Mouse (Mus musculus) liver, adult 2 months (tissue): ENCODE results near the gene Lrrc4b. TPM values are rescaled to one million over a fixed set of nuclear protein-coding genes. Genes with fewer than 3 reads are reported as not detected.

Source experiments
- DNase-seq: peaks from one replicate; pipeline ENCODE4 v3.0.0-alpha.2; 2011; ENCODE audit warnings: low read depth, low spot score; ENCODE audit errors: extremely low read depth
- H3K27ac ChIP-seq: fragments of 200-500 bp; replicated peaks from 2 replicates; pipeline ENCODE4 v1.5.1; 2012; ENCODE audit warnings: low read depth, mild to moderate bottlenecking, control low read depth, inconsistent platforms, low read length; ENCODE audit not compliant: insufficient read depth
- H3K27me3 ChIP-seq: fragments of 200-500 bp; 2 replicates; pipeline ENCODE4 v1.6.1; 2012; ENCODE audit warnings: mild to moderate bottlenecking, moderate library complexity, low read length, inconsistent platforms; ENCODE audit not compliant: control insufficient read depth, insufficient read depth
- H3K36me3 ChIP-seq: fragments of 200-500 bp; 2 replicates; pipeline ENCODE4 v1.6.1; 2012; ENCODE audit warnings: low read length, inconsistent platforms; ENCODE audit not compliant: control insufficient read depth, insufficient read depth
- H3K4me1 ChIP-seq: fragments of 200-500 bp; 2 replicates; pipeline ENCODE4 v1.6.1; 2011; ENCODE audit warnings: low read length; ENCODE audit not compliant: control insufficient read depth, insufficient read depth
- H3K4me3 ChIP-seq: fragments of 200-500 bp; 2 replicates; pipeline ENCODE4 v1.5.1; 2011; ENCODE audit warnings: low read depth, mild to moderate bottlenecking, control low read depth, low read length, moderate library complexity; ENCODE audit not compliant: insufficient read depth
- H3K79me2 ChIP-seq: fragments of 200-500 bp; 2 replicates; pipeline ENCODE4 v1.6.1; 2012; ENCODE audit warnings: inconsistent platforms, mild to moderate bottlenecking, low read length, moderate library complexity; ENCODE audit not compliant: control insufficient read depth, insufficient read depth
- H3K9ac ChIP-seq: fragments of 200-500 bp; 2 replicates; pipeline ENCODE4 v1.6.1; 2012; ENCODE audit warnings: low read depth, mild to moderate bottlenecking, control low read depth, inconsistent platforms, low read length
- CTCF ChIP-seq: fragments of 200-500 bp; IDR thresholded peaks from 2 replicates; pipeline ENCODE4 v1.5.1; 2011; ENCODE audit warnings: low read depth, low read length, control low read depth
- POLR2A ChIP-seq: fragments of 200-500 bp; IDR thresholded peaks from 2 replicates; pipeline ENCODE4 v1.6.1; 2011; ENCODE audit warnings: low read length, control low read depth; ENCODE audit not compliant: insufficient read depth; ENCODE audit errors: extremely low read depth
- WGBS: fragments of 180-500 bp; shearing (Covaris S2); methylation state at CpG from one replicate; pipeline ENCODE4 v1.1.7; 2018; 5-methylcytosine and 5-hydroxymethylcytosine counted together
- polyA plus RNA-seq: library from polyadenylated mRNA; depleted of rRNA; stranded (reverse); fragments of >200 nt; gene quantifications from 2 replicates; pipeline ENCODE4 v1.2.3, GENCODE M21; 2012
- total RNA-seq: library from RNA; depleted of rRNA; stranded (reverse); fragments of >200 nt; gene quantifications from 2 replicates; pipeline ENCODE4 v1.2.3, GENCODE M21; 2014

Lrrc4b gene
- total and polyA plus RNA-seq, 2 experiments = not detected

DNA sequence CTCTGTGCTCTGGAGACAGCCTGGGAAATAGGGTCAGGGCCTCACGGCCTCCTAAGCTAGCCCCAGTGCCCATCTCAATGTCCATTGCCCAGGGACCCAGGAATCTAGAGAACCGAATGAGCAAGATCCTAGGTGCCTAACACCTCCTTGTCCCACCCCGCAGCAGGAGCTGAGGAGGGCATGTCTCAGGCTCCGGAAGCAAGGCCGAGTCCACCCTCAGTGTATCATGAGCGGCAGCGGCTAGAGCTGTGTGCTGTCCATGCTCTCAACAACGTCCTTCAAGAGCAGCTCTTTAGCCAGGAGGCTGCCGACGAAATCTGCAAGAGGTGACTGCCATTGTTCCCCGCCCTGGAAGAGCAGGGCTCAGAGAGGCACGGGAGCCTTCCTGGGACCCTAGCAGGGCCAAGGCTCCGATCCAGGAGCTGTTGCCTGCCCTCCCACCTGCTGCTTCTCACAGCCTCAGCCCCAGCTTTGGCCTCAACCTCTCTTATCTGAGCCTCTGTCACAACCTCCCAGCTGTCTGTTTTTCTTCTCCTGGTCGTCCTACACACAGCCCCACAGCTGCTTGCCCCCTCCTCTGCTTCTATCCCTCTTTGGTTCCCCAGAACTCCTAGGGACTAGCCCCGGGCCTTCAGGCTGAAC is 39.9 kb downstream of the Lrrc4b start:
- Histone ChIP-seq H3K27ac (no peak overlapping the region), H3K79me2 (peaks cover 13% of the 10 kb centered on the region; the same call in 1 of the 2 replicates), H3K9ac (peak overlapping the region; percentile 84), H3K4me3 (peak overlapping the region; percentile 74; the same call in 1 of the 2 replicates), H3K36me3 (no peaks in the 10 kb centered on the region), H3K27me3 (no peaks in the 10 kb centered on the region), H3K4me1 (peaks cover 21% of the 10 kb centered on the region)
- WGBS = 86% methylated on average over 15 of the region's 15 CpGs
- DNase-seq = no peak
- TF ChIP-seq CTCF = no peak
- no peak for TF ChIP-seq POLR2A

- Histone ChIP-seq H3K9ac (no peak overlapping the region), H3K79me2 (peaks cover 13% of the 10 kb centered on the region; the same call in 1 of the 2 replicates), H3K4me1 (peaks cover 21% of the 10 kb centered on the region), H3K27me3 (no peaks in the 10 kb centered on the region), H3K36me3 (no peaks in the 10 kb centered on the region), H3K27ac (no peak overlapping the region), H3K4me3 (no peak overlapping the region)
- DNase-seq = no peak
- WGBS = 86% methylated on average over 16 of the region's 16 CpGs
- TF ChIP-seq POLR2A = no peak
- TF ChIP-seq CTCF = no peak
These were observed 41.2 kb downstream of the Lrrc4b start for GRCm38 (mm10) chr7:44469677-44470675.

GRCm38 (mm10) chr7:44470696-44471612 is 42.1 kb downstream of the Lrrc4b start:
- no peak overlapping the region for H3K27ac ChIP-seq
- TF ChIP-seq POLR2A = no peak
- TF ChIP-seq CTCF = no peak
- peaks cover 21% of the 10 kb centered on the region for H3K4me1 ChIP-seq
- no peak for DNase-seq
- no peak overlapping the region for H3K9ac ChIP-seq
- no peak overlapping the region for H3K4me3 ChIP-seq
- no peaks in the 10 kb centered on the region for H3K27me3 ChIP-seq
- H3K79me2 ChIP-seq = peaks cover 11% of the 10 kb centered on the region; the same call in 1 of the 2 replicates
- H3K36me3 ChIP-seq = no peaks in the 10 kb centered on the region
- 92% methylated on average over 16 of the region's 16 CpGs for WGBS

- H3K27ac ChIP-seq = no peak overlapping the region
- no peak overlapping the region for H3K9ac ChIP-seq
These were observed 43.2 kb downstream of the Lrrc4b start for GRCm38 (mm10) chr7:44471880-44472557.

GRCm38 (mm10) chr7:44472558-44472885 is 43.7 kb downstream of the Lrrc4b start:
- TF ChIP-seq POLR2A = no peak
- TF ChIP-seq CTCF = no peak
- H3K27ac ChIP-seq = no peak overlapping the region
- WGBS = 71% methylated on average over 1 of the region's 1 CpGs
- no peak overlapping the region for H3K9ac ChIP-seq
- H3K27me3 ChIP-seq = no peaks in the 10 kb centered on the region
- H3K4me1 ChIP-seq = peaks cover 12% of the 10 kb centered on the region
- no peaks in the 10 kb centered on the region for H3K79me2 ChIP-seq
- H3K4me3 ChIP-seq = no peak overlapping the region
- no peak for DNase-seq
- no peaks in the 10 kb centered on the region for H3K36me3 ChIP-seq

More at GRCm38 (mm10) chr7:44471880-44472557, 43.2 kb downstream of the Lrrc4b start:
- DNase-seq = no peak
- Histone ChIP-seq H3K4me3 (no peak overlapping the region), H3K79me2 (peaks cover 1% of the 10 kb centered on the region; the same call in 1 of the 2 replicates), H3K4me1 (peaks cover 14% of the 10 kb centered on the region), H3K36me3 (no peaks in the 10 kb centered on the region), H3K27me3 (no peaks in the 10 kb centered on the region)
- 50% methylated on average over 6 of the region's 6 CpGs for WGBS
- TF ChIP-seq POLR2A = no peak
